Mouse (Mus musculus) small intestine, adult 2 months (tissue): ENCODE measurements around the gene Senp5. TPM values are rescaled to one million over a fixed set of nuclear protein-coding genes. Genes with fewer than 3 reads are reported as not detected.
A peak's percentile ranks its signal among the peaks of the same experiment; 100 is the strongest.
"Not testable (repeated sequence)": the region's sequence is repeated elsewhere in the genome, so short reads cannot be mapped to it uniquely, and the experiment has no call there.

Source experiments
- H3K27ac ChIP-seq: fragments of 200-500 bp; 2 replicates; pipeline ENCODE4 v1.5.1; 2012; ENCODE audit warnings: low read depth, low read length, control low read depth, inconsistent platforms; ENCODE audit not compliant: insufficient read depth
- H3K27me3 ChIP-seq: fragments of 200-500 bp; 2 replicates; pipeline ENCODE4 v1.6.1; 2012; ENCODE audit warnings: mild to moderate bottlenecking, moderate library complexity, low read length, inconsistent platforms; ENCODE audit not compliant: control insufficient read depth, insufficient read depth
- H3K36me3 ChIP-seq: fragments of 200-500 bp; 2 replicates; pipeline ENCODE4 v1.6.1; 2012; ENCODE audit warnings: mild to moderate bottlenecking, low read length, control low read depth, inconsistent platforms; ENCODE audit not compliant: control insufficient read depth, insufficient read depth
- H3K4me1 ChIP-seq: fragments of 200-500 bp; 2 replicates; pipeline ENCODE4 v1.6.1; 2012; ENCODE audit warnings: low read length, inconsistent platforms, mixed read lengths; ENCODE audit not compliant: control insufficient read depth, insufficient read depth, insufficient read length
- H3K4me3 ChIP-seq: fragments of 200-500 bp; 2 replicates; pipeline ENCODE4 v1.5.1; 2012; ENCODE audit warnings: low read depth, mild to moderate bottlenecking, control low read depth, inconsistent platforms, low read length, moderate library complexity
- CTCF ChIP-seq: fragments of 200-500 bp; IDR thresholded peaks from 2 replicates; pipeline ENCODE4 v1.5.1; 2012; ENCODE audit warnings: low read depth, mild to moderate bottlenecking, control low read depth, inconsistent platforms, low read length, moderate library complexity, mixed read lengths; ENCODE audit not compliant: insufficient replicate concordance, insufficient read length; ENCODE audit errors: extremely low read depth
- POLR2A ChIP-seq: fragments of 200-500 bp; IDR thresholded peaks from 2 replicates; pipeline ENCODE4 v1.6.1; 2012; ENCODE audit warnings: low read depth, mild to moderate bottlenecking, control low read depth, inconsistent platforms, low read length, moderate library complexity
- WGBS: fragments of 180-500 bp; shearing (Covaris S2); methylation state at CpG from one replicate; pipeline ENCODE4 v1.1.7; 2018; 5-methylcytosine and 5-hydroxymethylcytosine counted together
- polyA plus RNA-seq: library from polyadenylated mRNA; depleted of rRNA; stranded (reverse); fragments of >200 nt; gene quantifications from 2 replicates; pipeline ENCODE4 v1.2.3, GENCODE M21; 2012

The Senp5 gene
- polyA plus RNA-seq, 1 experiment: 2.0 TPM

DNA sequence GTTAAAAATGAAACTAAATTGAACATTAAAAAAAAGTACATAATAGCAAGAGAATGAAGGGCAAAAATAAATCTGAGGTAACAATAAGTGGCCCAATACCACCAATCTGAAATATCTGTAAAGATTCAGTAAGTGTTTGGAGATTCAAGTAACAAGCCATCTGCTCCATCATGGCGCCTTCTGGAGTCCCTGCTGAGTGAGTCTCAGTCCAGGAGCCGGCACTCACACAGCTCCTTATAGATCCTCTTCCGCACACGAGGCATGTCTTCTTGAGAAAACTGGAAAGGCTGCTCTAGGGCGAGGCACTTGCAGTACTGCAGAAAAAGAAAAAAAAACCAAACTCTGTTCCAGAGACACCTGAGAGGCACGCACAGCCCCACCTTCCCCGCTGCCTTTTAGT lies 39.9 kb downstream of the Senp5 start:
- WGBS: 91% methylated on average over 7 of the region's 7 CpGs
- TF ChIP-seq CTCF: no peak
- no peak for TF ChIP-seq POLR2A
- Histone ChIP-seq H3K27ac (no peak overlapping the region), H3K4me3 (no peak overlapping the region), H3K4me1 (no peaks in the 10 kb centered on the region), H3K36me3 (peaks cover 55% of the 10 kb centered on the region), H3K27me3 (no peaks in the 10 kb centered on the region)

DNA sequence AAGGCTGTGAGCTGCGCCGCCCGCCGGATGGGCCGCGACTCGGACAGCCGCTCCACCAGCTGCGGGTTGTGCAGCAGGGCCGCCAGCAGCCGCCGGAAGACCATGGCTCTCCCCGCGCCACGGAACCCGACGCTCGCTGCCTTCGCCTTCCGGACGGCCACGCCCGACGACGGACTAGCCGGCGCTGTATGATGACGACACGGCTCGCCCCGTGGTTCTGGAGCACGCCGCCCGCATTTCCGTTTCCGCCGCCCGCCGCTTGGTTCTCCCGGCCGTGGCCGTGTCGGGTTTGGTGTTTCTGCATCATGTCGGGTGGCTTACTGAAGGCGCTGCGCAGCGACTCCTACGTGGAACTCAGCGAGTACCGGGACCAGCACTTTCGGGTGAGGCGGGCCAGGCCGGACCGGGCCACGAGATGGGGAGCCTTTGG lies 54.7 kb downstream of the Senp5 start, which contains the start of the genes 0610012G03Rik and Ncbp2:
TSS of gene 0610012G03Rik (minus strand) at position 150 of the 430 bp plus-strand sequence.
TSS of gene Ncbp2 (plus strand) at position 169 of the 430 bp plus-strand sequence.
- H3K36me3 ChIP-seq: peaks cover 1% of the 10 kb centered on the region; the same call in 1 of the 2 replicates
- under 1% methylated on average over 54 of the region's 55 CpGs for WGBS
- TF ChIP-seq POLR2A (peak; percentile 76), CTCF (no peak)
- H3K4me1 ChIP-seq: peaks cover 6% of the 10 kb centered on the region
- H3K4me3 ChIP-seq: peak within 1 kb of the TSS; percentile 78
- no peaks in the 10 kb centered on the region for H3K27me3 ChIP-seq
- peak within 1 kb of the TSS; percentile 78 for H3K27ac ChIP-seq

DNA sequence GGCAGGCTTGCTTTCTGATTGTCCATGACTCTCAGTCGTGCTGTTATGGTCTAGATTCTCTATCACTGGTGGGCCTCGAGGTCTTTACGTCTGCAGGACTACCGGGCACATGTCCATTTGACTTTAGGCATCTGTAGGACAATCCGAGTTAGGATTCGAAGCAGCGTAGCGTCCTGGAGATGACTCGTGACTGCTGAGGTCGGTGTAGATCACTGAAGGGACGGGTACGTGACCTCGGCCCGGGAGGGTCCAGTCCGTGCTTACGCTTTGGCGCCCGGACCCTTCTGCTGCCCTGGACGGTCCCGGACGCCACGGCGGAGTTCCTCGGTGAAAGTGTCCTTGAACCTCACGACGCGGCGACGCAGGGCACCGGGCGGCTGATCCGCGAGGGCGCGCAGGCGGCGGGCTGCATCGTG lies 55.2 kb downstream of the Senp5 start:
- TF ChIP-seq POLR2A (no peak), CTCF (no peak)
- H3K36me3 ChIP-seq: peaks cover 1% of the 10 kb centered on the region; the same call in 1 of the 2 replicates
- H3K27me3 ChIP-seq: no peaks in the 10 kb centered on the region
- peaks cover 6% of the 10 kb centered on the region for H3K4me1 ChIP-seq
- H3K4me3 ChIP-seq: peak overlapping the region; percentile 78
- H3K27ac ChIP-seq: peak overlapping the region; percentile 78
- under 1% methylated on average over 38 of the region's 38 CpGs for WGBS

- TF ChIP-seq CTCF: no peak
- peak overlapping the region; percentile 78; the same call in 1 of the 2 replicates for H3K4me3 ChIP-seq
- WGBS: 11% methylated on average over 8 of the region's 8 CpGs
- peaks cover 1% of the 10 kb centered on the region; the same call in 1 of the 2 replicates for H3K36me3 ChIP-seq
- H3K27ac ChIP-seq: no peak overlapping the region
- H3K27me3 ChIP-seq: no peaks in the 10 kb centered on the region
- peaks cover 6% of the 10 kb centered on the region for H3K4me1 ChIP-seq
These were observed 55.8 kb downstream of the Senp5 start for GRCm38 (mm10) chr16:31947333-31947732.

- H3K27me3 ChIP-seq: not testable (repeated sequence)
- 78% methylated on average over 6 of the region's 6 CpGs for WGBS
These were observed 57.1 kb downstream of the Senp5 start for GRCm38 (mm10) chr16:31945986-31946385.

GRCm38 (mm10) chr16:31945372-31945771 lies 57.7 kb downstream of the Senp5 start:
- Histone ChIP-seq H3K36me3 (no peaks in the 10 kb centered on the region), H3K4me3 (no peak overlapping the region), H3K27ac (no peak overlapping the region), H3K4me1 (peaks cover 6% of the 10 kb centered on the region), H3K27me3 (no peaks in the 10 kb centered on the region)
- 82% methylated on average over 6 of the region's 6 CpGs for WGBS
- no peak for TF ChIP-seq POLR2A
- no peak for TF ChIP-seq CTCF

More at GRCm38 (mm10) chr16:31945986-31946385, 57.1 kb downstream of the Senp5 start:
- not testable (repeated sequence) for H3K36me3 ChIP-seq, H3K27ac ChIP-seq, H3K4me1 ChIP-seq, H3K4me3 ChIP-seq

GRCm38 (mm10) chr16:31944698-31945255 lies 58.3 kb downstream of the Senp5 start:
- WGBS: 93% methylated on average over 12 of the region's 12 CpGs
- no peak for TF ChIP-seq POLR2A
- no peak for TF ChIP-seq CTCF
- H3K4me3 ChIP-seq: no peak overlapping the region

DNA sequence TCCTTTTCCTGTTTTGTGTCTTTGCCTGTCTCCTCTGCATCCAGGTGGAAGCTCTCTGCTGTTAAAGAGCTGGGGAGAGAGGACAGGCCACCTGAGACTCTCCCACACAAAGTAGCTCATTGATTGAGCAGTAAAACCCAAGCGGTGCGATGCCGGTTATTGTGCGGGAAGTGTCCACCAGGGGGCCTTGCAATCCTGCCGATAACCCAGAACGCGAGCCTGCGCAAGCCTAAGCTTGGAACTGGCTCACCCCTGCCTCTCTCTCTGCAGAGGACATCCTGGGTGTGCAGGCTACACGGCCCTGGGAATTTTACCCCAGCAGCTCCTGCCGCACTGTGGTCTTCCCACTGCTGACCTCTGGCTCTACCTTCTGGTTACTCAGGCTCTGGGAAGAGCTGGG lies 59.1 kb downstream of the Senp5 start:
- H3K4me1 ChIP-seq: peaks cover 6% of the 10 kb centered on the region
- no peaks in the 10 kb centered on the region for H3K36me3 ChIP-seq
- H3K4me3 ChIP-seq: no peak overlapping the region
- WGBS: 5% methylated on average over 10 of the region's 10 CpGs
- TF ChIP-seq CTCF (peak; percentile 74), POLR2A (no peak)
- no peaks in the 10 kb centered on the region for H3K27me3 ChIP-seq
- no peak overlapping the region for H3K27ac ChIP-seq

More at GRCm38 (mm10) chr16:31944698-31945255, 58.3 kb downstream of the Senp5 start:
- Histone ChIP-seq H3K27me3 (no peaks in the 10 kb centered on the region), H3K4me1 (peaks cover 6% of the 10 kb centered on the region), H3K36me3 (no peaks in the 10 kb centered on the region), H3K27ac (no peak overlapping the region)
